Mouse (Mus musculus) megakaryocyte-erythroid progenitor cell, adult 5-6 weeks (primary cell): ENCODE measurements at regions not wholly inside any gene's neighbourhood (a gene's known extent, or its start where the extent isn't known, plus 50 kb on each side); places are given as distances from the start of the nearest gene placed in this dataset.

Experiments
- ATAC-seq: replicated peaks from 2 replicates; pipeline ENCODE4 v1.8.0; 2016; ENCODE audit warnings: mild to moderate bottlenecking, inconsistent platforms; ENCODE audit not compliant: severe bottlenecking, poor library complexity, low FRiP score, low TSS enrichment

DNA sequence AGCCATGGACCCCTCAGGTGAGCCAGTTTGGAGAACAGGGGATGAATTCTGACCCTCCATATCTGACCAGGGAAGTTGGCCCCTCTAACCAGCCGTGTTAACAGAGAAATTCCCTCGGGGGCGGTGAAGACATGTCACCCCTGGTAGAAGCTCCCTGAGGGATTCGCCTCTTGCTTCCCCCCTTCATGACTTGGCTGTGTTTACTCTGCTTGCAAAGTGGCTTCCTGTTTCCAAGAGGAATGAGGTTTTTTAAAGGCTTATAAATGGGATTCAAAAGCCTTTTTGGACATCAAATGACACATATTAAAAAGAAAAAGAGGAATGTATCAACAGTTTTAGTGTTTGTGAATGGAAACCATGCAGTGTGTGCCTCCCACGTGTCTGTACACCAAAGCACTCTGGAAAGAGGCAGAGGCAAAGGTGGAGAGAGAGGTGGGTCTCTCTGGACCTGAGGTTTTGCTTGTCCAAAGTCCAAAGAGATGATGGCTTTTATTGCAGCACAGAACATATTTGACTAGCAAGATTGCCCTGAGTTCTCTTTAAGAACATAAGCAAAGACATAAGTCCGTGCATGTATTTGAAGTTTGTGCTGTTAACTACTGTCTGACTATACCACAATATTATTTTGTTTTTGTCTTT lies 308.9 kb upstream of the Tbx3 start:
- no peak for ATAC-seq

DNA sequence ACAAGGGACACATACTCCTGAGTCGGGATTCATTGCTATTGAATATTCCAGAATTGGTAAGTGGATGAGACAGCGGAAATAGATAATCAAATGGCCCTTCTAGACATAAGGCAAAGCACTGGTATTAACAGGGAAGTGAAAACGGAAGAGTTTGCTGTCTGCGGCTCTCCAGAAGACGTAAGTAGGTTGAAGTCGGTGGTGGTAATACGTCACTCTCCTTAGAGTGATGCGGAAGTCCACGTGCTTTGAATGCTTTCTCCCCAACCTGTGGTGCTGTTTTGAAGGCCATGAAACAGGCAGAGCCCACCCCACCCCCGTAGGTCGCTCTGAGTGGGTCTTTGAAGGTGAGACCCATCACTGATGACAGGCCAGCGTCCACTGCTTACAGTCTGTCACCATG lies 308.0 kb upstream of the Tbx3 start:
- no peak for ATAC-seq

DNA sequence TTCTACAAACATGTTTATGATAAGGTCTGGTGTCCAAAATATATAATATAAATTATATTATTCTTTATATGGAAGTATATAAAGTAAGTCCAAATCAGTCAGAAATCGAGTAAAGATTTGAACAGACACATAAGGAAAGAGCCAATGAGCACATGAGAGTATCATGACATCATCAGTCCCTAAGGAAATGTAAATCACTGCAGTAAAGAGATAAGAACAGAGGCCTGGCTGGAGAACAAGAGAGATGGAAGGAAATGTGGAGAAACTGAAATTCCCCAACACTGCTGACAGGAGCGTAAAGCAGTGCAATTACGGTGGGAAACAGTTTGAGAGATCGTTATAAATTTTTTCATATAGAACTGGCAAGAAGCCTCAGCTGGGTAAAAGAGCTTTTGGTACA lies 306.2 kb upstream of the Tbx3 start:
- ATAC-seq: no peak

DNA sequence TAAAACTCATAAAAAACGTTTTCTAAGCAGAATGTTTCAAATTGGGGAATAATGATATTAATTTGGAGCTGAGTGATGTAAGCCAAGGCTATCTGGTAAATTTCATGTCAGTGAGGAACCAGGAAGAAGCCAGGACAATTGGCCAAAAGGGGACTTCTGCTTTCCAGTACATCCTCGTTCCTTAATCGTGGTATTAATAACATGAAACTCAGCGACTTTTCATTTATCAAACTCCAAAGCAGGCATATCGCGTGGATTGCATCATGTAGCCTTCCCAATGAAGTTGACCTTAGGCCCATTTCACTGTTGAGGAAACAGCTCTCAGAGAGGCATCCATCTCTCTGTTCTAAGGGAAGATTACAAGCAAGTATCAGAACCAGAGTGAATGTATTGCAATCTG lies 305.3 kb upstream of the Tbx3 start:
- ATAC-seq: no peak

DNA sequence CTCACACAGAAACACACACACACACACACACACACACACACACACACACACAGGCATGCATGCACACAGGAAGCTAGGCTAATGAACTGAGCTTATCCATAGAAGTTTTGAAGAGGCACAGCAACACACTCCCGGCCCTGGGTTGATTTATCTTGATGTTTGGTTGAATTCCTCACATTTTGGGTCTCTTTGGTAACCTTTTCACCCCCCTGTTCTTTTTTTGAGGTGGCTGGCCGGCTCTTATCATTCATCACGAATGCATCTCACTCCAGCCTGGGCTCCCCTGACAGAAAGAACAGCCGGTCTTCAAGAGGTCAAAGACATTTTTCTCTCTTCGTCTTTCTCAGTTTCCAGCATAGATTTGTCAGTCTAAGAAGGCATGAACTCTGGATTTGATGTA lies 304.2 kb upstream of the Tbx3 start:
- no peak for ATAC-seq

DNA sequence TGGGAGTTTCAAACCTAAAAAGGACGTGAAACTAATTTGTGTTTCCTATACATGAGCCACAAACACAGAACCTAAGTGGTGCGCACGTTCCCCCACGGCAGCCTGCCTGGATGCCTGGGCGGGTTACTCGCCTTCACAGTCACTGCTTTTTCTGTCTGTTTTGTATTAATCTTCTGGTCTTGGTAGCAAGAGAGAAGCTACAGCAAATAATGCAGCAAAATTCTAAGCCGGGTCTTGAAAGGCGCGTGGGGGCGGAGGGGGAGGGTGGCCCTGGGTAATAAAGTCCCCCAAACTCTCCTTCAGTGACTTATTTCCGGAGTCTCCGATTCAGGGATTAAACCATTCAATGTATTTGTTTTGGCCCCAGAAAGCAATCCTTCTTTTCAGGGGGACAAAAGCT lies 300.0 kb upstream of the Tbx3 start:
- no peak for ATAC-seq

DNA sequence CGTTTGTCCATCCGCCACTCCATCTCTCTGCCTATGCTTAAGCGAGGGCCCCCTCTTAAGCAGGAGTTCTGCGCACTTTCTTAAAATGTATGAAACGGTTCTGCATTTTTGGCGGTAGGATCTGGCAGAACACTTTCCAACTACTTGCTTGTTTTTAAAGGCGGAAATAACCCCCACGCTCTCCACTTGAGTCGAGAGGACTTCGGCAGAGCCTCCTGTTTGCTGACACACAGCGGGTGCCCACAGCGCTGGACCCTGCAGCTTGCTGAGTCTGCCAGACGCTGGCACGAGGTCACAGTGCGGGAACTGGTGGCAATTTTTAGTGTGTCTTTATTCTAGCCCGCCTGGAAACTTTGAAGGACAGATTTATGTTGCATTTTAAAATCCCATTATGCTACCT lies 299.5 kb upstream of the Tbx3 start:
- ATAC-seq: no peak

DNA sequence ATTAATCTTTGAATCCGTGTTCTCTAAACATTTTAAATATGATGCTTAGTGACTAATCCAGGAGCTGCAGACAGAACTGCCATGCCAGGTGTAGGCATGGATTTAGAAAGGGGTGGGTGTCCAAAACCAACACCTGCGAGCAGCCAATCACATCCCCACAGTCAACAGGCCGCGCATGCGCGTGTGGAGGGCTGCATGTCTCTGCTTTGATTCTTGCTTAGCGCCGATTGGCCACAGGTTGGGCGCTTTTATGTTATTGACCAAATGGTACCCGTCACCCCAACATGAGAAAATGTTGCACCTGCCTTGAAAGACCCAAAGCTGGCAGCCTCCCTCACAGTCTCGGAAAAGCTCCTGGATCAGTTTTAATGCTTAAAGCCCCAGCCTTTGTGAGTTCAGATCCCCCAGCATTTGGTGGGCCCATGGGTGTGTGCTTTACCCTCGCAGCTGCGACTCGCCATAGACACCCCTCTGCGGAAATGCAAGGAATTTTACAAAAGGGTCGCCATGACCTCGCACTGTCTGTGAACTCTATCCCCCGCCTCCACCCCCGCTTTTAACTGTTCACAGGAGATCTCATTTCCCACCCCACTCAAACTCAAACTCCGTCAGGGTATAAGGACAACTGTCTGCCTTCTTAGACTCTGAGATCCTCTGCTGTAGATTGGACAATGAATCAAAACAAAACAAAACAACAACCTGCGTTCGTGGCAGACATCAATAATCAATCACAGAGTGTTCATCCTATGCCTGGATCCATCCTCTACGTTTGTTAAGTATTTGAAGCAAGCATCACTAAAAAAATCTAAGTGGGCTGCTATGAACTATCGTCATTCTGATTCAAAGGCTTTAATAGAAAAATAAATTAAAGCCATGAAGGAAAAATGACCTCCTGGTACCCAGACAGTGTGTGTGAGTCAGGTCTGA lies 296.4 kb upstream of the Tbx3 start:
- no peak for ATAC-seq

DNA sequence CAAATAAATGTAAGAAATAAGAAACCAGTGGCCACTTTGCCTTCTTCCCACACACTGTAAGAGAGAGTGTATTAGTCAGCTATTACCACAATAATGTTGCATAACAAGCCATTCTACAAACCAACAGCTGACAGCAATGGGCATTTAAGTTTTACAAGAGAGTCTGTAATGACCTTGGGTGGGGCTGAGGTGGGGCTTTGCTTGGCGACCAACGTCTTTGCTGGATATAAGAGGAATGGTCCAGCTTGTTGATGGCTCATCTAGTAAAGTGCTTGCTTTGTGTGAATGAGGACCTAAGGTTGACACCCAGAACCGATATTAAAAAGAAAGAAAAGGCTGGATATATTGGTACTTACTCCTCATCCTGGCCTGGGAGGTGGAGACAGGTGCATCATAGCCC lies 295.6 kb upstream of the Tbx3 start:
- no peak for ATAC-seq

DNA sequence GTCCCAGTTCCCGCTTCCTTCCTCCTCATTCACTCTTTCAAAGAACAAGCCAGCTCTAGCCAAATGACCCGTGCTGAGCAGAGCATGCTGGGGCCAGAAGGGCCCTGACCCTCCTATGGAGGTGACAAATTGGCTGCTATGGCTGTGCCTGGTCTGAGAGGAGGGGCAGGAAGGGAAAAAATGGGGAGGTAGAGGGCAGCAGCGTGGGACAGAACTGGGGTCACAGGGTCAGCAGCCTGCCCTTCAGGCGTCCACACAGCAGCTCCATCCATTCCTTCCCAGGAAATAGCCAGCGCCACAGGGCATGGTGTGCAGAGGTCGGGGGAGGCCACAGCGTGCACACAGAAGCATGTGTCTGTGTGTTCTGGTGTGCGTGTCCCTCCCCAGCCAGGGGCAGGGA lies 292.2 kb upstream of the Tbx3 start:
- ATAC-seq: no peak

DNA sequence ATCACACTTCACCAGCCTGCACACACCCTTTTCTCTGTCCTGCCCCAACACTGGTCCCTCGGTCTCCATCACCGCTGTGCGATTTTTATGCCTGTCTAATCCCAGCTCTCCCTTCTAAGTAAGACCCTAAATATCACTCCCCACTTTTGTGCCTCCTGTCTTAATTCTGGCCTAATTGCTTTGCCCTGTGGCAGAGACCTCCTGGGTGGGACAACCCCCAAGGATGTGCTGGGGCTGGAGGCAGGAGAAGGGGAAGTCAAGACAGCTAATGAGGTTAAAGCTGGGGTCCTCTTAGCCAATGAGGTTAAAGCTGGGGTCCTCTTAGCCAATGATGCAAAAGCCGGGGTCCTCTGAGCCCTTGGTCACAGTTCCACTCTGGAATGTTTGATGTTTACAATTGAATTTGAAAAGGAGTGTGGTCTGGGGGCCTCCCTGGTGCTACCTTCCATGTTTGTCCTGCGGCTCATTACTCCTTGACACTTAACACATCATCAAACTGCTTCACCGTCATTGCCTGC lies 290.5 kb upstream of the Tbx3 start:
- ATAC-seq: no peak

DNA sequence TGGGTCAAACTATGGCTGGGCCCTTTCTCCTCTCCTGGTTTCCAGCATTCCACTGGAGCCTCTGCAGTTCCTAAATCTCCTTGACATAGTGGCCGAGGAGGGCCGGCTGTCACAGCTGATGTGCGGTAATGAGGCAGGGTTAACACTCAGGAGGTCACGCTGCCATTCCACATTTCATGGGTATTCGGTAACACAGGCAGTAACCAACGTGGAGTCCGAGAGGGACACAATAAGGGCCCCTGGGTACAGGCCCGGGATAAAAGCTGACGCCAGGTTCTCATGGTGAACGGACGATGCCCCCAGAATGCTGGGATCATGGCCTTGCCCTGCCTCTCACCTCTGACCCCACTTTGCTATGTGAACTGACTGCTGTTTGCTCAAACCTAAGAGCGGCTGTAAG lies 289.0 kb upstream of the Tbx3 start:
- no peak for ATAC-seq

DNA sequence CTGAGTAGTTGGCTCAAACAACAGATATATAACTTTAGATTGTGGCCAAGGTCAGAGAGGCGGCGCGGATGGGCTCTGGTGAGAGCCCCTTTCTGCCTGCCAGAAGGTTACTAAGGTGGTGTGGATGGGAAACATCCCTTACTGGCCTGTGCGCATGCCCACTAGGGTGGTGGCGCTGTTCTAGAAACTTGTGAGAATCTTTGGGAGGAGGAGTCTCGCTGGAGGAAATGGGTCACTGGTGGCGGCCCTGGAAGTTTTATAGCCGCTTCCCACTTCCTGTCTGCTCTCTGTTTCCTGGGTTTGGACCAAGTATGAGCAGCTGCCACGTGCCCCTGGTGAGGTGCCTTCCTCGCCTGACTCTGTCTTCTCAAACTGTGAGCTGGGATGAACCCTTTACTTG lies 285.0 kb upstream of the Tbx3 start:
- no peak for ATAC-seq

DNA sequence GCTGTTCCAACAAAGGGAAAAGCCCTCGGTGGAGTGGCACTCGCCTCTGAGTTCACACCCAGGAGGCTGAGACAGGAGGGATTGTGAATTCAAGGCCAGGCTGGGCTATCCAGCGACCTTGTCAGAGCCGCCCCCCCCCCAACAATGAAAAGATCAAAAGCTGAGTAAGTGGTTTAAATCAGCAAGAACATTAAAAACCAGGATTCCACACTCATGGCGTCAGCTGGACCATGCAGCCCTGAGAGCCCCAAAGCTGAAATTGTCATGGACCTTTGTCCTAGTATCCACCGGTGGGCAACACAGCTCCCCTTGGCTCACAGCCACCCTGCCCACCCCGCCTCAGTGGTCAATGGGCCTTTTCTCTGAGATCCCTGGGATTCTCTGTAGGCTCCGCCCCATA lies 283.6 kb upstream of the Tbx3 start:
- ATAC-seq: no peak

DNA sequence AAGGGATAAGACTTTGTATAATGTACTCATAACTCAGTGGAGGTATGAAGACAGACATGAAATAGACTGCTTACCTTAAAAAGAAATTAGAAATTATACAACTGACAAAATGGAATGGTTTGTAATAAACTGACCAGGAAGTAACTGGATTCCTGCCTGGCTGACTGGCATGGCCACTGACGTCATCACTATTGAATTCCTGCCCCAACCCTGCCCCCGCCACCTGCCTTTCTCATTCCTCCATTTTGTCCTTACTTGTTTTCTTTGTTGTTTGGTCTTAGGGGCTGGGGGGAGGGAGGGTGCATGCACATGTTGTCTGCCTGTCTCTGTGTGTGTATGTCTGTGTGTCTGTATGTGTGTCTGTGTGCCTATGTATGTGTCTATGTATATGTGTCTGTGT lies 283.2 kb upstream of the Tbx3 start:
- no peak for ATAC-seq

DNA sequence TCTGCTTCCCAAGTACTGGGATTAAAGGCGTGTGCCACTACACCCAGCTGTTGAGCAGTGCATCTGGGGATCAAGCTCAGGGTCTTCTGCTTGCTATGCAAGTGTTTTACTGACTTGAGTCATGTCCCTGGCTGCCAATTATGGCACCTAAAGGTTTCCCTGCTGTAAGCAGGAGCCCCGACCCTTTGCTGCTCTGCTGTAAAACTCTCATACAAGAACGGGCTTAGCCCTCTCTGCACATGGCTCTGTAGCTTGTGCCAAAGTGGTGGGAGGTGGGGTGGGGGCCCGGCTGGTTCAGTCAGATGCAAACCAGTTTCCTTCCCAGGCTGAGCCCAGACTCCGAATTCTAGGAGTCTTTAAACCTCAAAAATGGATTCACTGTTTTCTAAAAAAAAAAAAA lies 281.6 kb upstream of the Tbx3 start:
- no peak for ATAC-seq

DNA sequence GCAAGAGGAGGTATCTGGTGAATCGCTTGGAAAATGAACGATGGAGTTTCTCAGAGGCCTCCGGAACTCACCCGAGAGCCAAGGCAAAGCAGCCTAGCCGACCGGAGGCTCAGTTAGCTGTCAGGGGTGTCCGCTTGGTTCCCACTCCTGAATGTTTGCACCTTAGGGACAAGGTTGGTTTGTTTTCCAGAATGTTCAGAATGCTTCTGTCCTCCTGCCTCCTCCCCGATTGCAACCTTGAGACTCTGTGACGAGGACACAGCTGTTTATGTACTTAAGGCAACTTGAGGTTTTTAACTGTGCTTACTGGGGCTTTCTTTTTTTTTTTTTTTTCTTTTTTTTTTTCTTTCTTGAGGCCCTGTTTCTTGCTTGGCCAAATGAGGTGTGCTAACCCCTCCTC lies 281.1 kb upstream of the Tbx3 start:
- no peak for ATAC-seq

DNA sequence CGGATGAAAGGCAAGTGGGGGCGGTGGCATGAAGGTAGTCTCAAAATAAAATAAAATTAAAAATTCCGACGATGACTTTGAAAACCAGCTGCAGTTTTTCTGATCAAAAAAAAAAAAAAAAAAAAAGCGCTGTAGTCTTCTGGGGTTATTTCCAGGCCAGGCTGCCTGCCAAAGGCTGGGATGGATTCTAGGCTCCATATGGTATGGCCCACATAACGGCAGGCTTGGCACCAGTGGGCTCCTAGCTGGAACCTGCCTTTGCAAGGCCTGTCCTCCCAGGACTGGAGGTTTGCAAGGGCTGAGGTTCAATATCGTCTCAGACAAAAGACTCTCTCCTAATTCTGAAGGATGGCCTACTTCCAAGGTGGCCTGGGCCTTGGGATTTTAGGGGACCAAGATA lies 280.6 kb upstream of the Tbx3 start:
- ATAC-seq: no peak

DNA sequence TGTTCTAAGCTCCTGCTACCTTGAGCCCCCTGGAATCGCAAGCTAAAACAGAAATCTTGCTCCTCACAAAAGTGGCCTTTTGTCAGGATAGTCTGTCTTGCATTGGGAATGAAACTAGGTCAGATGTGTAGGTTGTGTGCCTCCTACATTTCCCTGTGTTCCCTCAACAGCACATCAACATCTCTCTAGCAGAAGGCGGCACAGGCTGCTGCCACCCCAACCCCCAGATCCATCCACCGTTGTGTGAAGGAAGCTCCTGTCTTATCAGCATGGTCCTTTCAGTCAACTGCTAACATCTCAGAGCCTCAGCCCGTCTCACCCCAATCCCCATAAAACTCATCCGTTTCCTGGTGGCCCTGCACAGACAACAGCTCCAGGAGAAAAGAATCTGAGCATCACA lies 272.0 kb upstream of the Tbx3 start:
- no peak for ATAC-seq

DNA sequence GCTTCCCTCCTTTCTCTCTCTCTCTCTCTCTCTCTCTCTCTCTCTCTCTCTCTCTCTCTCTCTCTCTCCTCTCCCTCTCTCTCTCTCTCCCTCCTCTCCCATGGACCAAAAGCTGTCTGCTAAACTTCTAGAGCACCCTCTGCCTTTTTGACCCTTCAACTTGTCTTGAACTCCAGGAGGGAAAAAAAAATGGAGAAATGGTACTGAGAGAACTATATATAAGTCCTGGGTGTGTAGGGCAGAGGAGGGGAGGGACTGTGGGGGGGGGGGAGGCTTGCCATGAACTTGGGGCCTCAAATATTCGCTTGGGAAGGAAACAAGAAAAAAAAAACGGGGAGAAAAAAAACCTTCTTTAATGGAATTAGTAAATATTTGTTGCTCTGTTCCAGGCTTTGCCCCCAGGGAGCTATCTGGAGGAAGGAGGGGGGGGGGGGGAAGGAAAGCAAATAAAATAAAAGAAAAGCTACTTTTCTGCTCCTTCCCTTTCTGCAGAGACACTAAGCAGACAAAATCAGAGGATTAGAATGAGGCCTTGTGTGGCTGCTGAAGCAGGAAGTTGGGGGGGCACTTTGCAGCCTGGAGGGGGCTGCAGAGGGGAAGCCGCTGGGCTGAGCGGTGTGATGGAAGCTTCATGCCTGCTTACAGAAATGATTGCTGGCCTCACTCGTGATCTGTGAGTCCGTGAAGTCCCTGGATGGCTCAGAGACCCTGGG lies 270.1 kb upstream of the Tbx3 start:
- no peak for ATAC-seq
